Mouse (Mus musculus) thymus, adult 2 months (tissue): Measurements from ENCODE around the gene Cbfb. TPM values are rescaled to one million over a fixed set of nuclear protein-coding genes. Genes with fewer than 3 reads are reported as not detected.

Source experiments
- DNase-seq: peaks from one replicate; pipeline ENCODE4 v3.0.0; 2021
- H3K27ac ChIP-seq: fragments of 200-500 bp; 2 replicates; pipeline ENCODE4 v1.5.1; 2012; ENCODE audit warnings: low read length, control low read depth; ENCODE audit not compliant: control insufficient read depth, insufficient read depth
- H3K27me3 ChIP-seq: fragments of 200-500 bp; 2 replicates; pipeline ENCODE4 v1.6.1; 2012; ENCODE audit warnings: mild to moderate bottlenecking, low read length, moderate library complexity, mixed read lengths; ENCODE audit not compliant: control insufficient read depth, insufficient read depth
- H3K36me3 ChIP-seq: fragments of 200-500 bp; 2 replicates; pipeline ENCODE4 v1.6.1; 2012; ENCODE audit warnings: mild to moderate bottlenecking, low read length, moderate library complexity; ENCODE audit not compliant: control insufficient read depth, insufficient read depth
- H3K4me1 ChIP-seq: fragments of 200-500 bp; replicated peaks from 2 replicates; pipeline ENCODE4 v1.6.1; 2012; ENCODE audit warnings: low read length; ENCODE audit not compliant: control insufficient read depth, insufficient read depth
- H3K4me3 ChIP-seq: fragments of 200-500 bp; 2 replicates; pipeline ENCODE4 v1.5.1; 2012; ENCODE audit warnings: mild to moderate bottlenecking, low read length, control low read depth, moderate library complexity; ENCODE audit not compliant: control insufficient read depth, insufficient read depth
- CTCF ChIP-seq: fragments of 200-500 bp; IDR thresholded peaks from 2 replicates; pipeline ENCODE4 v1.5.1; 2012; ENCODE audit warnings: mild to moderate bottlenecking, control low read depth, low read length, moderate library complexity, borderline replicate concordance; ENCODE audit not compliant: control insufficient read depth, poor library complexity, insufficient read depth; ENCODE audit errors: extremely low read depth
- POLR2A ChIP-seq: fragments of 200-500 bp; IDR thresholded peaks from 2 replicates; pipeline ENCODE4 v1.6.1; 2012; ENCODE audit warnings: mild to moderate bottlenecking, low read length, control low read depth, moderate library complexity; ENCODE audit not compliant: control insufficient read depth, poor library complexity, insufficient read depth; ENCODE audit errors: extremely low read depth
- WGBS: fragments of 180-500 bp; shearing (Covaris S2); methylation state at CpG from one replicate; pipeline ENCODE4 v1.1.7; 2018; 5-methylcytosine and 5-hydroxymethylcytosine counted together
- polyA plus RNA-seq: library from polyadenylated mRNA; depleted of rRNA; stranded (reverse); fragments of >200 nt; gene quantifications from 2 replicates; pipeline ENCODE4 v1.2.3, GENCODE M21; 2012

The Cbfb gene
- polyA plus RNA-seq, 1 experiment, result 26.7 TPM

GRCm38 (mm10) chr8:105254152-105254965, 83.9 kb downstream of the Cbfb start:
- H3K36me3 ChIP-seq, result peaks cover 4% of the 10 kb centered on the region; the same call in 1 of the 2 replicates
- peak; percentile 57; the same call in 1 of the 2 replicates for TF ChIP-seq POLR2A
- TF ChIP-seq CTCF, result peak; percentile 86
- H3K27me3 ChIP-seq, result no peaks in the 10 kb centered on the region
- under 1% methylated on average over 74 of the region's 74 CpGs for WGBS
- peak; percentile 98 for DNase-seq
- H3K4me1 ChIP-seq, result peaks cover 18% of the 10 kb centered on the region
- no peak overlapping the region for H3K27ac ChIP-seq
- peak overlapping the region; percentile 57 for H3K4me3 ChIP-seq

DNA sequence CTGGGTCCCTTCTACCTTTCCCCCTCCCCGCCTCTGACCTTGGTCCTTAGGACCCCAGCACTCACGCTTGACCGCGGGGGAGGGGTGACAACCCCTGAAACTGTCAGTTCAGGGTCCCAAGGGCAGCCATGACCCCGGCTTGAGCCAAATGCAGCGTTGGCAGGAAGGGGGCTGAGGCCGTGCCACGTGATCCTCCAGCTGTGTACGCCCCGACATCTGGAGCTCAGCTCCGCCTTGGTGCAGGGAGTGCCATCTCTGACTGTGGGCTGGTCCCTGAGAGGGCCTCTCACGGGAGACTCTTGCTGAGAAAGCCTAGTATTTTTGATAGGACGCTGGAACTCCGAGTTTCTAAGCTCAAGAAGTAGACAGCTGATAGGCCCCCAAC, 84.5 kb downstream of the Cbfb start, which contains the start of gene B3gnt9:
TSS of gene B3gnt9 (minus strand) at position 188 of the 385 bp plus-strand sequence.
- peaks cover 3% of the 10 kb centered on the region; the same call in 1 of the 2 replicates for H3K36me3 ChIP-seq
- peak; percentile 76 for DNase-seq
- peaks cover 23% of the 10 kb centered on the region for H3K4me1 ChIP-seq
- WGBS, result 1% methylated on average over 14 of the region's 14 CpGs
- 0 out of 2 replicates have a peak, but pooled peaks have one; percentile 19 for TF ChIP-seq POLR2A
- TF ChIP-seq CTCF, result no peak
- peak within 1 kb of the TSS; percentile 13; the same call in 1 of the 2 replicates for H3K27ac ChIP-seq
- H3K27me3 ChIP-seq, result no peaks in the 10 kb centered on the region
- H3K4me3 ChIP-seq, result peak within 1 kb of the TSS; percentile 57

DNA sequence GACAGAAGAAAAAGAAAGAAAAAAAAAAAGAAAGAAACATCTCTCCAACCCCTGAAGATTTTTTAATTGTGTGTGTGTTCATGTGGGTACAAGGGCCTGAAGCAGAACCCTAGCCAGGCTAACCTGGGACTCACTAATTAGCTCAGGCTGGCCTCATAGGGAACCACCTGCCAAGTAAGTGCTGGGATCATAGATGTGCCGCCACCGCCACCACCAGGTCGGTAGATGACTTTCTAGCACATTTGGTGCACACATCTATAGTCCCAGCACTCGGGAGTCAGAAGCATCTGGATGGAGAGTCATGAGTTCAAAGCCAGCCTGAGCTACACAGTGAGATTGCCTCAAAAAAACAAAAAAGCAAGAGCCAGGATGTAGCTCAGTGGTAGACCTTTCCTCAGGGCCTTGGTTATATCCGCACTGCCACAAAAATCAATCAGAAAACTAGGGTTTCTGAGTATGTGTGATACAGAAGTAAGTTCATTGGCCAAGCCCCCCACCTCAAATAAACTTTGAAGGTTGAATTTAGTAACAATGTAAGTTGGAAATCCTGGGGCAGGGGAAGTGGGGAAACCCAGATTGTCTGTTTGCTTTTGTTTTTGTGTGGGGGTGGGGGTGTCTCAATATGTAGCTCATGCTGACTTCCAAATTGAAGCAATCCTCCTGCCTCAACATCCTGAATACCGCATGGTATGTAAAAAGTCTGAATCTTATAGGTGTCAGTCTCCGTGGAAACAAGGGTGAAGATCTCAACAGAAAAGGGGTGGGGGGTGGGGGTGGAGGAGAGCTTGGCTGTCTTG, 87.0 kb downstream of the Cbfb start:
- 92% methylated on average over 7 of the region's 7 CpGs for WGBS
- Histone ChIP-seq H3K4me3 (no peak overlapping the region), H3K27ac (no peak overlapping the region), H3K27me3 (no peaks in the 10 kb centered on the region), H3K4me1 (peaks cover 29% of the 10 kb centered on the region), H3K36me3 (no peaks in the 10 kb centered on the region)
- TF ChIP-seq CTCF (no peak), POLR2A (no peak)
- DNase-seq, result no peak

DNA sequence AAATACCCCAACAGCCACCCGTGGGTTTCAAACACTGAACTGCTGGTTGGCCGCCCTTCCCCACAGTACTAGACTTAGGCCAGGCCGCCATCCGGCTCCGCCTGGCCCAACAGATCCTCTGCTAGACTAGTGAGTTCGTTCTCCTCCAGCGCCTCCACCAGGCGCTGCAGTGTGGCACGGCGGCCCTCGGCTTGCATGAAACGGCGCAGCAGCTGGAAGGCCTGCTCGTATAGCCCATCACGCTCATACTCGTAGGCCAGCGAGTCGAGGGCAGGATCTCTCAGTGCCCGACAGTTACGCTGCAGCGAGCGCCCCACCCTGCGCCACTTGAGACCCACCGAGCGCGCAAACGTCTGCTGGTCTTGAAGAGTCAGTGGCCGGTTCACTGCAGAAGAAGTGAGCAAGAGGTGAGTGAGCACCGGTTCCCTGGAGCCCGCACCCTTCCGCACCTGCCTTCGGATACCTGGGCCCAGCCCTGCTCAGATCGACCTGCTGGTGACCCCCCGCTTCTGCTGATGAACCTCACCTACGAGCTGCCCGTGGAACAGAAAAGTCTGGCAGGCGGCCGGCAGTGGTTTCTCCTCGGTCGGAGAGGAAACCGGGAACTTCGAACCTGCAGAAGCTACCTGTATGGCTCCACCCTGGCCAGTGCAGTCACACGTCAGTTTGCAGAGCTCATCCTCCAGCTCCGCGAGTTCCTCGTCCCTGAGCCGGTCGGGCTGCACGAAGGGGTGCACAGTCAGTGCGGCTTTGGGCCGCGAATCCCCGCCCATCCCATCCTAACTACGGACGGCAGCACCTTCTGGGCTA, 88.6 kb downstream of the Cbfb start:
- no peaks in the 10 kb centered on the region for H3K27me3 ChIP-seq
- DNase-seq, result no peak
- H3K36me3 ChIP-seq, result no peaks in the 10 kb centered on the region
- 60% methylated on average over 55 of the region's 55 CpGs for WGBS
- no peak overlapping the region for H3K27ac ChIP-seq
- TF ChIP-seq POLR2A, result no peak
- TF ChIP-seq CTCF, result no peak
- H3K4me3 ChIP-seq, result peak overlapping the region; percentile 38
- peaks cover 35% of the 10 kb centered on the region for H3K4me1 ChIP-seq

- H3K27ac ChIP-seq, result no peak overlapping the region
- no peaks in the 10 kb centered on the region for H3K27me3 ChIP-seq
- TF ChIP-seq CTCF (peak; percentile 100), POLR2A (no peak)
- peaks cover 31% of the 10 kb centered on the region for H3K4me1 ChIP-seq
- no peaks in the 10 kb centered on the region for H3K36me3 ChIP-seq
- H3K4me3 ChIP-seq, result peak overlapping the region; percentile 38
- WGBS, result 1% methylated on average over 30 of the region's 30 CpGs
- peak; percentile 75 for DNase-seq
These were observed 89.3 kb downstream of the Cbfb start for GRCm38 (mm10) chr8:105259721-105260320.
